Mouse (Mus musculus): Measurements from ENCODE around the gene Flna.

GRCm38 (mm10) chrX:74281732-74282394 lies 32.2 kb upstream of the Flna start, which contains the start of the genes Taz and Dnase1l1:
- TF ChIP-seq POLR2A (IDR thresholded peaks at IDR 0.05; ENCODE audit: insufficient read depth, low read depth, low read length) (no peak), CTCF (IDR thresholded peaks at IDR 0.05; ENCODE audit: insufficient read depth, low read depth, low read length) (no peak)
